Mouse (Mus musculus) frontal cortex, postnatal 10 days (tissue): ENCODE results near the gene Plod1.
A peak's percentile ranks its signal among the peaks of the same experiment; 100 is the strongest.

Source experiments
- DNase-seq, 2 experiments: peaks; one replicate each; pipeline ENCODE4 v3.0.0; 2022; ENCODE audit warnings: low spot score in 2 of 2, mixed read lengths in 1 of 2

Gene Plod1

GRCm38 (mm10) chr4:147938148-147939096, 1.9 kb upstream of the Plod1 start:
- DNase-seq, result no peak

- DNase-seq, result no peak
These were observed 919 bp upstream of the Plod1 start for GRCm38 (mm10) chr4:147937486-147937885.

GRCm38 (mm10) chr4:147937021-147937420, 454 bp upstream of the Plod1 start:
- no peak for DNase-seq

GRCm38 (mm10) chr4:147935904-147936303, 663 bp downstream of the Plod1 start:
- no peak for DNase-seq

GRCm38 (mm10) chr4:147934611-147935010, 2.0 kb downstream of the Plod1 start:
- no peak for DNase-seq

GRCm38 (mm10) chr4:147934134-147934533, 2.4 kb downstream of the Plod1 start:
- no peak for DNase-seq

- DNase-seq, result no peak
These were observed 5.6 kb downstream of the Plod1 start for GRCm38 (mm10) chr4:147930946-147931345.

GRCm38 (mm10) chr4:147928540-147928939, 8.0 kb downstream of the Plod1 start:
- no peak for DNase-seq

- DNase-seq, result no peak
These were observed 8.4 kb downstream of the Plod1 start for GRCm38 (mm10) chr4:147928136-147928535.

GRCm38 (mm10) chr4:147927705-147928104, 8.9 kb downstream of the Plod1 start:
- no peak for DNase-seq

GRCm38 (mm10) chr4:147922341-147922740, 14.2 kb downstream of the Plod1 start:
- DNase-seq, result no peak

GRCm38 (mm10) chr4:147920973-147921372, 15.6 kb downstream of the Plod1 start:
- no peak for DNase-seq

GRCm38 (mm10) chr4:147918459-147919121, 18.0 kb downstream of the Plod1 start:
- DNase-seq, result no peak

- DNase-seq, result no peak
These were observed 27.1 kb downstream of the Plod1 start for GRCm38 (mm10) chr4:147909486-147909885.

GRCm38 (mm10) chr4:147906230-147906629, 30.3 kb downstream of the Plod1 start:
- no peak for DNase-seq

- no peak for DNase-seq
These were observed 31.4 kb downstream of the Plod1 start for GRCm38 (mm10) chr4:147905090-147905659.

GRCm38 (mm10) chr4:147904313-147905089, 32.1 kb downstream of the Plod1 start, which contains the start of gene Mfn2:
Gene Mfn2 (minus strand): TSS chr4:147904704.
- DNase-seq, result peak; percentile 86 to 90

- DNase-seq, result no peak
These were observed 33.0 kb downstream of the Plod1 start for GRCm38 (mm10) chr4:147903601-147904000.

GRCm38 (mm10) chr4:147902906-147903500, 33.6 kb downstream of the Plod1 start:
- DNase-seq, result no peak

GRCm38 (mm10) chr4:147900452-147900851, 36.1 kb downstream of the Plod1 start:
- no peak for DNase-seq

GRCm38 (mm10) chr4:147897348-147897747, 39.2 kb downstream of the Plod1 start:
- no peak for DNase-seq
